Mouse (Mus musculus): ENCODE measurements around the gene Pld3.
A peak's percentile ranks its signal among the peaks of the same experiment; 100 is the strongest.

The Pld3 gene

DNA sequence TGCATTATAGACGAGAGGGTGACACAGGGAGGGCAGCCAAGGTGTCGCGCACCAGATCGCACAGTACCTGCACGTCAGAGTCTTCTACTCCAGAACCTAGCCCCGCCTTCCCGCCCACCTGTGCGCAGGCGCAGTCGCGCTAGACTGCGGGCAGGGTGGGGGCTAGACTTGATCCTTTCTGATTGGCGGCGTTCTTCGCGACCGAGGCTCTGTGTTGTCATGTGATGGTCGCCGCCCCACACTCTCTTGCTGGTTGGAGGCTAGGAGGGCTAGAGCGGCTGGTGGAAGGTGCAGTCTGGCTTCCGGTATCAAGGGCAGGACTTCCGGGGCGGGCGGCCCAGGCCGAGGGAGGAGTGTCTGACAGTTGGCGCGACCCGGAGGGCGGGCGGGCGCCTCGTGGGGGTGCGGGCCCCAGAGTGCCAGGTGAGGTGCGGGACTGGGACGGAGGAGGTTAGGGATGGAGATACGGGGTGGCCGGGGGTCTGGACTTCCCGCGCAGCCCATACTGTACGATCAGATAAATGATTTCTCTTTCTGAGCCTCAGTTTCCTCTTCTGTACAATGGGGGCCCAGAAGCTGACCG lies at the start of gene Pld3, which contains the start of gene 2310022A10Rik:
Gene Pld3, minus strand, starts transcription at position 288 of the 583 bp plus-strand sequence.
Gene 2310022A10Rik, plus strand, starts transcription at position 303 of the 583 bp plus-strand sequence.
- DNase-seq (ENCODE audit: low spot score), result peak; percentile 85

DNA sequence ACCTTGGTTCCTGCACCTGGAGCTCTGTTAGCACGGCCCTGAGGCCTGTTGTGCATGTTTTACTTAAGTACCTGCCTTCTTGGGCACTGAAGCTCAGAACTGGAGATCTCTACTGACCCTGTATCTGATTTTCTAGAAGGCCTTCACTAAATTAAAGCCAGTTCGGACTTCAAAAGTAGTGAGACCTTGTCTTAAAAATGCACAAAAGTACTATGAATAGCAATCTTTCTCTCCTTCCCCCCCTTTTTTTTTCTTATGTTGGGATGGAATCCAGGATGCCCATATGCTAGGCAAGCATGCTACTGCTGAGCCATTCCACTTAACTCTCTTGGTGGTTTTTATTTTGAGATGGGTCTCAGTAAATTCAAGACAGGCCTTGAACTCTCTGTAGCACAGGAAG lies 49.1 kb upstream of the Pld3 start:
- DNase-seq (ENCODE audit: low spot score), result no peak

DNA sequence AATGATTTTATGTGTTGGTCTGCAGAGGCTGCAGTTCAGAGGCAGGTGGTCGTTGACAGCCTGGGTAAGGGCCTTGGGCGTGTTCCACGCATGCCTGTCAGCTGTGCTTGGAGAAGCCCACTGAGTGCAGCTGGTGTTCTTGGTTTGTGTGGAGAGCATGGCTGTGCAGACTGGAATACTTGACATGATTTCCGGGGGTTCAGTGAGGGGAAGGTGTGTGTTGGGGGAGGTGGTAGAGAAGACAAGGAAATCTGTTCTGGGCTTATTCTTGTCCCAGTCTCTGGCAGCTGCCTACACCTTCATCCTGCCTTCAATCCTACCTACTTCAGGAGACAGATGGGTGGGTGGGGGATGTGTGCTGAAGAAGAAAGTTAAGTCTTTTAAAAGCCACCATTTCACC lies 48.6 kb upstream of the Pld3 start:
- DNase-seq (ENCODE audit: low spot score), result no peak

DNA sequence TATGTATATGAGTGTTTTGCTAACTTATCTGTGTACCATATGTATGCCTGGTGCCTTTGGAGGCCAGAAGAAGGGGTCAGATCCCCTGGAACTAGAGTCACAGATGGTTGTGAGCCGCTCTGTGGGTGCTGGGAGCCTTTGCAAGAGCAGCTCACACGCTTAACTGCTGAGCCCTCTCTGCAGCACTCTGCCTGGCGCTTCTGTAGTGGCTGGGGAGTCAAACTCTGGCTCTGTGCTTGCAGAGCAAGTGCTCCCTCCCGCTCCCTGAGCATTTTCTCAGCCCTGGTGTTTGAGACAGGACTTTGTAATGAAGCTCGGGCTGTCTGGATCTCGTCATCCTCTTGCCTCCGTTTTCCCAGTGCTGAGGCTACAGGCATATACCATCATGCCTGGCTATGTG lies 45.0 kb upstream of the Pld3 start:
- DNase-seq (ENCODE audit: low spot score), result no peak

DNA sequence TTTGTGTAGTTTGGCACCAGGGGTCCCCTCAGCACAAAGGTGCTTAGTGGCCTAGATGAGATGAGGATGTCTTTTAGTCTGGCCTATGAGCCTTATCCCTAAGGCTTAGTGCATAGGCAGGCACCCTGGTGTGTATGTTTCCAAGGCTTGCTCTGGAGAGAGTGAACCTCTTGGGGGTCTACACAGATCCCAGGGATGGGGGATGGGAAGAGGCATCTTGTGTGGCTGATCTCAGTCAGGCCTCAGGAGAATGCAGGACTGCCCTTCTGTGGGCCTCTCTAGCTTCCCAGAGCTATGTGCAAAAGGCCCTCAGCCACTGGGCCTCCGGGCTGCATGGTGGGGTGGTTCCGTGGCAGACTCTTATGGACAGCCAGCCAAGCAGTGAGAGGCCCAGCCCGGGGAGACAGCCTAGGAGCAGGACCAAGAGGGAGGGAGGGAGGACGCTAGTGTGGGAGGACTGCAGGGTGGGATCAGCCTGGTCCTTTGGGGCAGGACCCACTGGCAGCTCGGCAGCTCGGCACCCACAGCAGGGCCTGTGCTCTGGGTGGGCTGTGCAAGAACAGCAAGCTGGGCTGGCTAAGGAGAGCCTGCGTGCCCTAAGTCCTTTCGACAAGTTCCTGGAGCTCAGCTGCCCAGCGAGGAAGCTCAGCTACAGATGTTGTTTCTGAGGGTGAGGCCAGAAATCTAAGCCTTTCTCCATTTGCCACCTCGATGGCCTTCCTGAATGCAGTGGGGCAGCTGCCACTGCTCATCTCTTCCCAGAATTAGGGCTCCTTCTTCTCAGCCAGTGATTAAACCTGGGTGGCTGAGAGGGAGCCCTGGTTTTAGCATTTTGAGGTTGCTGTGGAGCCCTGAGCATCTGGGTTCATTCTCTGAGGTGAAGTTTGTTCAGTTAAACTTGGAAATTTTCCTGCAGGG lies 43.8 kb upstream of the Pld3 start:
- peak; percentile 49 for DNase-seq (ENCODE audit: low spot score)

DNA sequence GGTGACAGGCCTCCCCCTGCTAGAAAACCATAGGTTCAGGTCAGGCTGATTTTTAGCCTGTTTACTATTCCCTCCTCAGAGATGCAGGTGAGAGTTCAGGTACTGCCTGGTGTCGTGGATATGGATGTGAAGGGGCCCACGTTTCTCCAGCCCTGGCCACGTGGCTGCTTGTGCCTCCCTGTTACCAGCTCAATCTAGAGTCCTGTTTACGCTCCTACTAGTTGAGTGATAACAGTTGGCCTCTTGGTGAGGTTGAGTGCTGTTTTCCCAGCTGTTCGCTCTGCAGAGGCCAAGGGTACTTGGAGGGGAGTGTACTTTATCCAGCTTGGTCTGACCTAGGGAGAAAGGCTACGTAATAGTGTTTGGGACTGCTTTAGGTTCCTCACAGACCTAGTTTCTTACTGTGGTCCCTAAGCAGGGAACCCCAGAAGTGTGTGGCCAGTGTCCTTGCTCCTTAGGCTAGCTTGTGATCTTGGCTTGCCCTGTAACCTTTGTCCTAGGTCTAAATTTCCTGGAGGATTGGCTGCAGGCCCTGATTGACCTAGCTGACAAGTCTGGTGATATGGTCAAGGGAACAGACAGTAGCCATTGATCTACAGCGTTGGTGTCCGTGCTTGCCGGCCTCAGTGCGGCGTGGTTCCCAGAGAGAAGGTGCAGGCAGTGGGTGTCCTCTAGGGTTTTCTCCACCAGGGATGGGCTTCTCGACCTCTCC lies 40.1 kb upstream of the Pld3 start:
- DNase-seq (ENCODE audit: low spot score), result no peak

DNA sequence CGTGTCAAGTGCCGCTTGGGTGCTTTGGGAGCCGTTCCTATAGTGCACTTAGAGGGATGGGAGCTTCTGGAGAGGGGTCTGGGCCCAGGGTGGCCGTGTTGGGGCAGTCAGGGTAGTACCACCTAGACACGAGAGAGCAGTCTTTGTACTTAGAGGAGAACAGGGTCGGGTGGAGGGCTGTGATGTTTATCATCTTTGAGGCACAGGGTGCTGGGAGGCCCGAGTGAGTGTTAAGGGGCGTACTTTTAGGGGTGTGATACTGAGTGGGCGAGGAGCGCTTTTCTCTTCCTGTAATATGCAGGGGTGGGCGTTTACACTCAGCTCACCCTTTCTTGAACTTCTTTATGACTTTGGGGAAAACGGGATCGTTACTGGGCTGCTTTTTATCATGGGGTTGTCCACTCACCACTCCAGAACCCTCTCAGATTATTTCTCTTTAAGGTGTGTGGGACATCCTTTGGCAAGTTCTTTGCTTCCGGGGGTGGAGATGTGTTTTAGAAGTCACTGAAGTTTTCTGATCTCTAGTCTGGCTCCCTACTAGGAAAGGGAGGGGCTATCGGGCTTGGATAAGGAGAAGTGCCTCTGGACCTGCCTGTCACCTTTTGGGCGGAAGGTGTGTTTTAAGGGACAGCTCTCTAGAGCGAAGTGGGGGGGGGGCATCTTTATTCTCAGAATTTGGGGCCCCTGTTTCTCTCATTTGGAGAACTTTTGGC lies 39.4 kb upstream of the Pld3 start:
- DNase-seq (ENCODE audit: low spot score), result no peak

DNA sequence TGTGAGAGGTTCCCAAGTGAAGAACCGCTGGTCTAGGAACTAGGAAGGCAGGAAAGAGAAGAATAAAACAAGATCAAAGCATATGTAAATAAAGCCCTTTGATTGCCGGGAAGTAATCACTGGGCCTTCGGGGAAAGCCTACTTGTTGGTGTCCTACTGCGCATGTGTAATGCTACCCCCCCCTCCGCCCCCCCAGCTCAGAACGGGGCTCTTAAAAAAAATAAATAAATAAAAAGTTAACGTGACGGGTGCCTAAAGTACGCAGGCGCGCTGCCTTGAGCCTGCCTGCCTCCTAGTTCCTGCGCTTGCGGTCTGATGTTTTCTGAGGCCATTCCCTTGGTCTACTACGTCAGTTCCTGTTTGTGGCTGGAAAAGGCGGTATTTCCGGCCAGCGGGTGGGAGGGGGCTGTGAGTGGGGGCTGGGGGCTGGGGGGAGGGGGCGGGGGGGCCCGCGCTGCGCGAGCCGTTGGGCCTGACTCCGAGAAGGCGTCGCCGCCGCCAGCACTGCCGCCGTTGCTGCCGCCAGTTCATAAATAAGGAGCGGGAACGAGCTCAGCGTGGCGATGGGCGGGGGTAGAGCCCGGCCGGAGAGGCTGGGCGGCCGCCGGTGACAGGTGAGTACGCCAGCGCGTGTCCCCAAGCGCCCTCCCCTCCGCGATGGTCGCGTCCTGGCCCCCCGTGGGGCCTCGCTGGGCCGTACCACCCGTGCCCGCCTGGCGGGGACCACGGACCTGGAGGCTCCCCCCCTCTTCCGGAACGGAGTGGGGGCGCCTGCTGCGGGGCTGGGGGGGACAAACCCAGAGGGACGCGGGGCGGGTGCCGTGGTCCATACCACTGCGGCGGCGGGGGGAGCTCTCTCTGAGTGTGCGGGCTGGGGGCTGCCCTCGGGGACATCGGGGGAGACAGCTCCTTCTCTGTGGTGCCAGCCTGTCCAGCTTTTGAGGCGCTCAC lies 38.5 kb upstream of the Pld3 start, which contains the start of gene Akt2:
Gene Akt2, plus strand, starts transcription at position 287 of the 951 bp plus-strand sequence.
- peak; percentile 84 for DNase-seq (ENCODE audit: low spot score)

DNA sequence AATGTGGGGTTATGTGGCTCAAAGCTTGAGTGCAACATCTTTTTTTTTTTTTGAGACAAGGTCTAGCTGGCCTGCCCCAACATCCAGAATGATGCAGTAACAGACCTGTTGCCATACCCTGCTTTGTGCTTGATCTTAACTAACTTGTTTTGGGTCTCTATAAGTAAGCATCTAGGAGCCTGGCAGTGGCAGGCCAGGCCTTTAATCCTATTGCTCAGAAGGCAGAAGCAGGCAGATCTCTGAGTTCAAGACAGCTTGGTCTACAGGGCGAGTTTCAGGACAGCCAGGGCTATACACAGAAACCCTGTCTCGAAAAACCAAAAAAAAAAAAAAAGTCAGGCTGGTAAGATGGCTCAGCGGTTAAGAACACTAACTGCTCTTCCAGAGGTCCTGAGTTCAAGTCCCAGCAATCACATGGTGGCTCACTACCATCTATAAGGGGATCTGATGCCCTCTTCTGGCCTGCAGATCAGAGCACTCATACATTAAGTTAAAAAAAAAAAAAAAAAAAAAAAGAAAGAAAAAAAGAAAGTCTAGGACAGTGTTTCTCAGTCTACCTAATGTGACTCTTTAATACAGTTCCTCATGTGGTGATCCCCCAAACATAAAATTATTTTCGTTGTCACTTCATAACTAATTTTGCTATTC lies 37.7 kb upstream of the Pld3 start:
- DNase-seq (ENCODE audit: low spot score), result no peak

DNA sequence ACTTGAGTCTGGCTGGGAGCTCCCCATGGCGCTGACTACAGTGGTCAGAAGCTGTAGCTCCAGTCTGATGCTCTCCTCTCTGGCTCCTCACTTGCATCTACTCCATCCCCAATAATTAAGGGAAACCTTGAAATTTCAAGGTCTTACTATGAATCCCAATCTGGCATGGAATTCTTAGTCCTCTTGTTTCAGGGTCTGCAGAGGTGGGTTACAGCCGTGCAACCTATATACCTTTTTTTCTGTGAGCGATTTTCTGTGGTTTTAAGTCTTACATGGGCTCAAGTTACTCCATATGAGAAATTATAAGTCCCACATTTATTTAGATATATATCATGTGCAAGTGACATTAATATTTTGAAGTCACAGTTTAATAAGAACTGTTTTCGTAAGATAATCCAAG lies 37.1 kb upstream of the Pld3 start:
- DNase-seq (ENCODE audit: low spot score), result no peak

DNA sequence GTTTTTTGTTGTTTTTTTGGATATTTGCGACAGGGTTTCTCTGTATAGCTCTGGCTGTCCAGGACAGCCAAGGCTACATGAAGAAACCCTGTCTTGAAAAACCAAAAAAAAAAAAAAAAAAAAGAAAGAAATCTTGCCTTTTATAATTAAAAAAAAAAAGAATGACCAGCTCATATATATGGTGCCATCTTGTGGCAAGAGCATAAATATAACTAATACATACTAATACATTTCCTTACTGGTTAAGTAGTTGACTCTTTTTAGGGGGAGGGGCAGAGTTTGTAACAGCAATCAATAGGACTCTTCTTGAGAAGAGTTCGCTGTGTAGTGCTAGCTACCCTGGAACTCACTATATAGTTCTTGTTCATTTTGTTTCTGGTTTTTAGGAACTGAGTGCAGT lies 34.7 kb upstream of the Pld3 start:
- no peak for DNase-seq (ENCODE audit: low spot score)

DNA sequence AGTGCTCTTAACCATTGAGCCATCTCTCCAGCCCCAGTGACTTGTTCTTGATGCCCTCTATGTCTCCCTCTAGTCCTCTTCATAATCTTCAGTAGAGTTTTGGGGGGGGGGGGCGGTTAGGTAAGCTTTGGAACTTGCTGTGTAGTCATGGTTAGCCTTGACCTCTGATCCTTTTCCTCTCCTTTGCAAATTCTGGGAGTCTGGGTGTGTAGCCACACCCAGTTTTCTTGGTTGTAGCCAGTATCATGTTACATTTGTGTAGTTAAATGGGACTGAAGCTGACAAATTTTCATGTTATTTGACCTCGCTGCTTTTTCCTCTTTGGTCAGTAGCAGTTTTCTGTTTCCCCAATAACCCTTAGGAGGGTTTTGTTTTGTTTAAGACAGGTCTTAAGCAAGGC lies 33.8 kb upstream of the Pld3 start:
- DNase-seq (ENCODE audit: low spot score), result no peak

DNA sequence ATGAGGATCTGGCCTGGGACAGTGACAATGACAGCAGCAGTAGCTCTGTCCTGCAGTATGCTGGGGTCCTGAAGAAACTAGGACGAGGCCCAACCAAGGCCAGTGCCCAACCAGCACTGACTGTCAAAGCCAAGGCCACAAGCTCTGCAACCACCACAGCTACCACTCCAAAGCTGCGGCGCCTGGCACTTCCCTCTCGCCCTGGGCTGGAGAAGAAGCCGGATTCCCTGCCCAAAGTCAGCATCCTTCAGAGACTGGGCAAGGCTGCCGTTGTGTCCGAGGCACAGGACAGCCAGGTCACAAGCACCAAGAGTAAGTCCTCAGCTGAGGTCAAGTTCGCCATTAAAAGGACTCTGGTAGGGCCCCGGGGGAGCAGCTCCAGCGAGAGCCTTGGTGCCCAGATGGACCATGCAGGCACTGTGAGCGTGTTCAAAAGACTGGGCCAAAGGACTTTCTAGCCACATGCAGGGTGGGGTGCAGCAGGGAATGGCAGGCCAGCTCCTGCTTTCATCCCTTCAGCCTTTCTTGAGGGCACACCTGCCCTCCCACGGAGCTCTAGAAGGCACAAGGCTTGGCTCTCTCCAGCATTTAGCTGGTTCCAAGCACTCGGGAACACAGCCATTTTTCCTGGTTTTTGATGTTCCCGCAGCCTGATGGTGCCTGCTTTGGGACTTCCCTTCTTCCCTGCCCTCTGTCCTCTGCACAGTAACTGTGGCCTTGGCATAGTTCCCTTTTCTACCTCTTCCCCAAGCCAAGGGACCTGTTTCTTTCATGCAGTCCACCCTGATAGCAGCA lies 27.6 kb upstream of the Pld3 start:
- no peak for DNase-seq (ENCODE audit: low spot score)

DNA sequence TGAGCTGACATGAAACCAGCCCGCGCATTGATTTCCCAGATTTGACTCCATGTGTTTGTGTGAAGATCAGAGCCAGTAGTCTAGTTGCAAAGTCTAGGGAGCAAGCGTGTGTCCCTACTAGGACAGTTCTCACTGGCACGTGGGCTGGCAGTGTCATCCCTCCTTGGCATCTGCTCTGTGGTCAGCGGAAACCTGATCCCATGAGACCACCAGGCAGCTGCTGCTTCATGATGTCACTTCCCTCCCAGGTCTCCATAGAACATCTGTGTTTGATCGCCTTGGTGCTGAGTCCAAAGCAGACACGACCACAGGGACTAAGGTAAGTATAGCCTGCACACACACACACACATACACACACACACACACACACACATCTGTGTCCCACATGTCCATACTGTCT lies 25.4 kb upstream of the Pld3 start:
- DNase-seq (ENCODE audit: low spot score), result no peak

DNA sequence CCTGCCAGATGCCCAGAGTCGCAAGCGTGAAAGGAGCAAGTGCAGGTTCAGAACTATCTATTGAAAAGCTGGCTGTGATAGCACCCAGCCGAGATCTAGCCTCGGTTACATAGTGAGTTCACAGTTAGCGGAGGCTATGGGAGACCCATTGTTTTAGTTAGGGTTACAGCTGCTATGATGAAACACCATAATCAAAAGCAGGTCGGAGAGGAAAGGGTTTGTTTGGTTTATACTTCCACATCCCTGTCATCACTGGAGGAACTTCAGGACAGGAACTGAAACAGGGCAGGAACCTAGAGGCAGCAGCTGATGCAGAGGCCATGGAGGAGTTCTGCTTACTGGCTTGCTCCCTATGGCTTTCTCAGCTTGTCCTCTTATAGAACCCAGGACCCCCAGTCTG lies 24.6 kb upstream of the Pld3 start:
- DNase-seq (ENCODE audit: low spot score), result no peak

DNA sequence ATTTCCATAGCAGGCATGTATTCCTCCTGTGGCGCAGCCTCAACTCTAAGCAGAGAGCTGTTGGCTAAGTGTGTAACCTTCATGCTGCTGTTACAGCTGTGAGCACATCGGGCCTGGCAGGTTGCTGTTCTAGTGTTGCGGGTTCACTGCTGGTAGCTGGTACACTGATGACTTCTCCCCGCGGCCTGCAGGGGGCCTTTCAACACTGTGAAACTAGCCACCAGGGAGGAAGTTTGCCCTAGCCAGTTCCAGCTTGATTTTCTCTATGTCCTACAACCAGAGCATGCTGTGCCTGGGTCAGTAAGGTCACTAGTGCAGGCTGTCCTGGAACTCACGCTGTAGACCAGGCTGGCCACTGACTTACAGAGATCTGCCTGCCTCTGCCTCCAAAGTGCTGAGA lies 23.9 kb upstream of the Pld3 start:
- DNase-seq (ENCODE audit: low spot score), result no peak

DNA sequence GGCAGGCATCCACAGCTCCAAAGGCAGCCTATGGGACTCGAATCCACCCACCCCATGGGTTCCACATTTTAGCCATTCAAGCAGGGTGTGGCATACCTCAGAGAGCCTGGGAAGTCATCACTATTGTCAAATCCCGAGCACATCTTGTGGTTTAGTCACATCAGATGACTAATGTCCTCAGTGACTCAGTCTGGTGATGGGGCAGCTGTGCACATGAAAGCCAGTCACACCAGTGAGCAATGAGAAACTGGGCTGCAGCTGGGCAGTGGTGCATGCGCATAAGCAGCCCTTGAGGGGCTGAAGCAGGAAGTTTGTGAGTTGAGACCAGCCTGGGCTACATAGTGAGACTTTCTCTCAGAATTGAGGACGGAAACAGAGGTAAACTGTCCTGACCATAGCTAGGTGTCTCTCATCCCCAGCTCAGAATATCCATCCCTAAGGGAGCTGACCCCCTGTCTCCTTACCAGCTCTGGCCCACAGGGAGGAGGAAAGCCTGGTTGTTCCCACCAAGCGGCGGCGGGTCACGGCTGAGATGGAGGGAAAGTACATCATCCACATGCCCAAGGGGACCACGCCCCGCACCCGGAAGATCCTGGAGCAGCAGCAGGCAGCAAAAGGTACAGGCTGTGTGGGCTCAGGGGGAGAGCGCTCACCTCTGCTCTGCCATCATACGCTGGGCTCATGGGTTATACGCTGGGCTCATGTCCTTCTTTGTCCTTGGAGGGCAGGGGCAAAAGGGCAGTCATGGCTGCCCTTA lies 21.3 kb upstream of the Pld3 start:
- no peak for DNase-seq (ENCODE audit: low spot score)

DNA sequence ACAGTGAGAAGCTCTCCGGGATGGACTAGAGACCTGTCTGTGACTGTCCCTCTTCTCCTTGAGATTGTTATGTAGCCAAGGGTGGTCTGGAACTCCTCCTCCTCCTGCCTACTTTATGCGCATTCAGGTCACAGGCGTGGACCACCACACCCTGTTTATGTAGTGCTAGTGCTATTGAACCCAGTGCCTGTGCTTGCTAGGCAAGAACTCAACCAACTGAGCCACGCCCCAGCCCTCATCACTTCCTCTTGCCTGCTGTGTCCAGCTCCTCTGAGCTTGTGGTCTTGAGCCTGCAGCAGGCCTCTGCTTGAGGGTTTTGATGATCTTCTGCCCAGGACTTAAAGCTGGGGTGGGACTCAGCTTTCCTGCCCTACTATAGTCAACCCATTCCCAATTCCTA lies 19.1 kb upstream of the Pld3 start:
- no peak for DNase-seq (ENCODE audit: low spot score)

All from ovary, postnatal 14 days (tissue).